Mouse (Mus musculus): ENCODE measurements around the gene Ncoa6. TPM values are rescaled to one million over a fixed set of nuclear protein-coding genes. Genes with fewer than 3 reads are reported as not detected.
A peak's percentile ranks its signal among the peaks of the same experiment; 100 is the strongest.
"Not testable (repeated sequence)": the region's sequence is repeated elsewhere in the genome, so short reads cannot be mapped to it uniquely, and the experiment has no call there.

The Ncoa6 gene
- 10 to 100 TPM; 10.8 to 14.2 TPM for polyA plus RNA-seq (2017; shearing (Covaris generic))

DNA sequence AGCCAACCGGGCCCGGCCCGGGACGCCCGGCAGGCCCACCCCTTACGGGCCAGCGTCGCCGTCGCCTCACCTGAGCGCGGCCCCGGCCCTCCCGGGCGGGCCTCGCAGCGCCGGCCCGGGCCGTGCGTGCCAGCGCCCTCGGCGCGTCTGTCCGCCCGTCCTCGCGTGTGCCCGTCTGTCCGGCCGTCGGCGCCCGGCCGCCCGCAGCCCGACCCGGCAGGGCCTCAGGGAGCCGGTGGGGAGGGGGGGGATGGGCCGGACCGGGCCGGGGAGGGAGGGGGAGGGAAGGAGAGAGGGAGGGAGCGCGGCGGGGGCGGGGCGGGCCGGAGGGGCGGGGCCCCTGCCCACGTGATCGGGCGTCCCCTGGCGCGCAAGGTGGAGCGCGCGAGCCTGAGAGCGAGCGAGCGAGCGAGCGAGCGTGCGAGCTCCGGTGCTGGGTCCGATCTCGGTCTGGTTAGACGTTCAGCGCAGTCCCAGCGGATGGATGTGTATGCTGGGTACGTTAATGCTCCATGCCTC, at the start of gene Ncoa6:
Gene Ncoa6 (minus strand): TSS at position 325 of the 519 bp plus-strand sequence.
- ATAC-seq: peak; percentile 80

DNA sequence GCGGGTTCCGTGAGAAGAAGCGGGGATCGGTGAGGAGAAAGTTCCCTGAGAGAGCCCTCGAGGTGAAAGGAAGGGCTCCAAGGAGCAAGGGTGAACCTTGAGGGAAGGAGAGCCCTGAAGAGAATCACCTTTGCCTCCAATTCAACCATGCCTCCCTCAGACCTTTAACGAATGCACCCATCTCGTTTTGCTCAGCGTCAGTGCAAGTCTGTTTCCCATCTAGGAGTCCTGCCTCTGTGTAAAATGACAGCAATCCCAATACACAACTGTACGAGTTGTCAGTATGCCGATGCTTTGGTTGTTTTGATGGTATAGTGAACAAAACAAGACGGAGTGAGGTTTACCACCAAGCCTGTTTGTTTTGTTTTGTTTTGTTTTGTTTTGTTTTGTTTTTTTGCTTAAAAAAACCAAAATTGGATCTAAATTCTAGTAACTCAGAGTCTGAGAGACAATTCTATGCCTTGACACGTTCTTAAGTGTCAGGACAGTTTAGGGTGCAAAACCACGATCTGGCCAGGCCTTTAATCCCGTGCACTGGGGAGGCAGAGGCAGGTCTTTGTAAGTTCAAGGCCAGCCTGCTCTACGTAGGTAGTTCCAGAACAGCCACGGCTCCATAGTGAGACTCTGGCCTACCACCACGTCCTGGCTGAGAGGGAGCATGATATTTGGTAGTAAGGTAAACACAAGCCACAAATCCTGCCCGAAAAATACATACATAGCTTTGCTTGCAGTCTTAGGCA, 45.0 kb upstream of the Ncoa6 start:
- ATAC-seq: no peak

DNA sequence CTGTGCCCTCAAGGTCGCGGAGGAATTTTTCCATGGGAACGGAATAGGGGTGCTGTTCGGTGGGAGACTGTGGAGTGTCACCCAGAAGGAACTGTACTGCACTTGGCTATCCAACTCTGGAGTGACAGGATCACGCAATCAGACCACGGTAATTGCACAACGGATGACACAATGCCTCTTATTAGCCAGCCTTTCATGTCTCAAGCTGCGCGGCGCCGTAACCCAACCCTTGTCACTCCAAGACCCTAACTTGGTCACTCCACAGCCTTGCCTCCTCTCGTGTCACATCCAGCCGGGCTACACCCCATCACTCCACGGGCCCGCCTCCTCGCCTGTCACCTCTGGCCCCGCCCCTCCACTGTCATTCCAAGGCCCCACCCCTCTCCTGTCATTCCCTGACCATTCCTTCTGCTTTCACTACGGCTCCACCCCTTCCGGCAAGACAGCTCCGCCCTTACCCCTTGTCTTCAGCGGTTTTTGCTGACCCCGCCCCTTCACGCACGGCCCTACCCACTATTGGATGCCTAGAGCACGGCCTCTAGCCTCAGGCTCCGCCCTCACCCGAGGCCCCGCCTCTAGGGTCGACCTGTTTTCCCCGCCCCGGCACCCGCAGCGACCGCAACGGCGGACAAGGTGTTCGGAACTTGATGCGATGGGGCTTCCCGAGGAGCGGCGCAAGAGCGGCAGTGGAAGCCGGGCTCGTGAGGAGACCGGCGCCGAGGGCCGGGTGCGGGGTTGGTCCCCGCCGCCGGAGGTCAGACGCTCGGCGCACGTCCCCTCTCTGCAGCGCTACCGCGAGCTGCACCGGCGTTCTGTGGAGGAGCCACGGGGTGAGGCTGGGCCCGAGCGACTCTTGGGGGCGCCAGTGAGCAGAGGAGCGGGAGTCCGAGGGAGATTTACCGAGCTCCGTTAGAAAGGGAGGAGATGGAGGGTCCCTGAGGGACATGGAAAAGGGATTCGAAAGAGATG, 44.0 kb upstream of the Ncoa6 start, which contains the start of the genes Acss2 and Ggt7:
Gene Acss2 (plus strand): TSS at position 494 of the 969 bp plus-strand sequence.
Gene Ggt7 (minus strand): TSS at position 783 of the 969 bp plus-strand sequence.
- ATAC-seq: peak; percentile 91

DNA sequence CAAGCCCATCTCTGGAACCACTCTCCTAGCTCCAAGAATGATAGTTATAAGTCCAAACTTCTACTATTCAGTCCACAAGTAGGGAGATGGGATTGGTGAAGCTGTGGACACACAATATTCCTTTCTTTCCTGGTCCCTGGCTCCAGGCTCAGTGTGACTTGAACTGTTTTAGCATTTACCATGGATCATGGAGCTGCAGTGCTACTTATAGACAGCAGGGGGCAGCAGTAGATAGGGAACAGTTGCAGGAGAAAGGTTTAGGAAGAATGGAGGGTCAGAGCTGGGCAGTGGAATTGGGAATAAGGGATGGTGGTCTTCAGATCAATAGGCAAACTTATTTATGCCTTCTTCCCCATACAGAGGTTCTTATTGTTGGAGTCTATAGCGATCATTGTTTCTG, 42.2 kb upstream of the Ncoa6 start:
- no peak for ATAC-seq

DNA sequence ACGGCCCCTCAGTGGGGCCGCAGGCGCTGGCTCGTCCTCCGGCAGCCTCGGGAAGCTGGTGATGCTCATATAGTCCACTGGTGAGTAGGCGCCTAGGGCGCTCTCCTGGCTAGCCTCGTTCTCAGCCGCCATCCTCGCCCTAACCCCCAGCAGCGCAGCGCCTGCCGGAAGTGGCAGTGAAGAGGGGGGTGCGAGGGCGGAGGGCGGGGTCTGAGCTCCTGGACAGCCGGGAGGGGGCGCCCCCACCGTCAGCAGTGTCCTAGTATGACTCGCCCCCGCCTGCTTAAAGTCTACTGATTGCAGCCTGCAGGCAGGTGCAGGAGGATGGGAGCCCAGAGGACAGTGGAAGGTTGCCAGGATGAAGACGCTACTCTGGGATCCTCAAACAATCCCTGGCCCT, 41.0 kb upstream of the Ncoa6 start:
- ATAC-seq: peak; percentile 49

DNA sequence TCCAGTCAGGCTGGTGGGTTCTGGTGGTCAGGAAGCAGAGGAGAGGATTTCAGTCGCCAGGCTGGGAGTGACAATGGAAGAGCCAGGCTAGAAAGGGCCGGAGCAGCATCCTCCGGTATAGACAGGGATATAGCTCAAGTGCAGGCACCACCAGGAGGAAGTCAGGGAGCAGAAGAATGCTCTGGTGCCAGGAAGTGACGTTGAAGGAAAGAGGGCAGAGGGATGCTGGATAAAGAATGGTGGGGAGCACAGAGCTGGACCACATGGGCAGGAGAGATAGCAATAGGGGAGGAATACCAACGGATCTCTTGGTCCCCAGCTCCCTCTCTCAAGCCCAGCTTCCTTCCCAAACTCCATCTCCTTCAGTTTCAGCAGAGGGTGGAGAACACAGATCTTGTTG, 39.8 kb upstream of the Ncoa6 start:
- no peak for ATAC-seq

DNA sequence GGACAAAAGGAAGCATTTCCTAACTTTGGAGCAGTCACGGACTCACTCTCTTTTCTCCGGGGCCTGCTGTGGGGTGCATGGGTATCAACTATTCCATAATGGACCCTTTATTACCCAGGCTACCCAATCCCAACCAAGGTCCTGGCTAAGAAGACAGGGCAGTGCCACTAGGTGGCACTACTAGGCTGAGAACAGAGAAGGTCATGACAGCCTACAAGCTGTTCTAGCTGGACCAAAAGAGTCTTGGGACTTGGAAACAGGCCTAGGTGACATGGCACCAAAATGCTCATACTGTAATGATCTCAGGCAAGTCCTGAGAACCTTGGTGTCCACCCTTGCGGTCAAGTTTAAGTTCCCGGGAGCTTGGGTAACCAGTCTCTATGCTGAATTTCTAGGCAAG, 38.8 kb upstream of the Ncoa6 start:
- peak; percentile 46 for ATAC-seq

DNA sequence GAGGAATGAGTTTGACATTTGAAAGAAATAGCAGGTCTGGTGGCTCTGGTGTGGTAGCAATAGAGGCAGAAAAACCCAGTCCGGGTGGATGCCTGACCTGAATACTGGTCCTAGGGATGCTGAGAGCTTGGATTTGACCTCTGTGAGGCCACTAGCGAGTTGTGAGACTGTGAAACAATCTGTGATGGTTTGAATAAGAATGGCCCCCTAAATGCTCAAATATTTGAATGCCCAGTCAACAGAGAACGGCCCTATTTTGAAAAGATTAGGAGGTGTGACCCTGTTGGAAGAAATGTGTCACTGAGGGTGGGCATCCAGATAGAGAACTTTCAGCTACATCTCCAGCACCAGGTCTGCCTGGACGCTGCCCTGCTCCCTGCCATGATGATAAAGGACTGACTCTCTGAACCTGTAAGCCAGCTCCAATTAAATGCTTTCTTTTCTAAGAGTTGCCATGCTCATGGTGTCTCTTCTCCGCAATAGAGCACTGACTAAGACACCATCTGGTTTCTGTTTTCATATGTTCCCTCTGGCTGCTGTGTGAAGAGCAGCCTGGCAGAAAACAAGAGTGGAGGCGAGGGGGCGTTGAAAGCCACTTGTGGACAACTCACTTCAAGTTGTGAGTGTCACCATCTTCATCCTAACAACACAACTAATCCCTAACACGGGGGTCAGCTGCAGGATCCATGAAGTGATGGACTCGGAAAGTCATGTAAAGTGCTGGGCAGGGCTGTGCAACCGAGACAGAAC, 34.2 kb upstream of the Ncoa6 start:
- ATAC-seq: no peak

DNA sequence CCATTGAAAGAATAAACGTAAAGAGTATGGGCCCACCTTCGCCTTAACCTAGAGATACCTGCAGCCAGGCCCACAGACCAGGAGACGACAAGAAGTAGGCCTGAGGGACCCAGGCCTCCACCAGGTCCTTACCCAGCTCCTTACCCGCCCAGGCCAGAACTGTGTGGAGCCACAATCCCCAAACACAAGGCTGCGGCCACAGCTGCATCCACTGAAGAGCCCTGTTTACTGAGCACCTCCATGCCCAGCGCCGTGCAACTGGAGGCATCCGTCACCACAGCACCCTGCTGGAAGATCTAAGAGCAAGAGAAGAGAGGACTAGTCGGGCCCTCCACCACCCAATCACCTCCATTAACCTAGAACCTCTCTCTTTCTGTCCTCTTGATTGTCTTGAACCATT, 32.1 kb upstream of the Ncoa6 start:
- ATAC-seq: no peak

DNA sequence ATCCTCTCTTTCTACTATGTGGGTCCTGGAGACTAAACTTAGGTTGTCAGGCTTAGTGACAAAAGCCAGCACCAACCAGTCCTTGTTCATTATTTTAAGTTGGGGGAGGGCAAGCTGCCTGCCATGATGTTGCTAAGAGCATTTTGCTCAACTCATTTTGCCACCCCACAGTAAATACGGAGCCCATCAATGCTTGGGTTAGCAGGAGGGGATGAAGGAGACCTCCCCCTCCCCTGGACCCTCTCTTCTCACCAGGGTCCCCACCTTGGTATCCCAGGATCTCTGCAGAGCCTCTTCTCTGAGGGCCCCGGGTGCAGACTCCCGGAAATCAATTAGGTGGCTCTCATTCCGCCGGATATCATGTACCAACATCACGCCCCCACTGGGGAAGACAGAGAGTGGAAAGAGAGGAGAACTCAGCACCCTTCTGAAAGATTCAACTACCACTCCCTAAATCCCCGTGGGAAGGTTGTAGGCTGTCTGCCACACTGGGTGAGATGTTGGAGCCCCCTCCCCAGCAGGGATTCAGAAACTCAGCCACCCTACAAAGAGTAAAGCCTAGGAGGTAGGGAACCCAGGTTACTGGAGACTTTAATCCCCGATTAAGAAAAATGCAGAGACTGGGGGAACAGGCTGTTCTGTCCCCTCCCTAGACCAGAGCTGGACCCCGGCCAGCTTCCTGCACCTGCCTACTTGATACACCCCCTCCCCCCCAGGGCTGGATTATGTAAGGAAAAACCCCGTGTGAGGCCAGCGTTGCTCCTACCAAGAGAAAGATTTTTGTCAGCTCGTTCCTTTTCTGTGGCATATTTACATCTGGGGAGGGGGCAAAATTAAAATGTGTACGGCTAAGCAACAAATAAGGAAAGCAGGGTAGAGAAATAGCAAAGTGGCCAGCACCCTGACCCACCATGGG, 31.0 kb upstream of the Ncoa6 start:
- ATAC-seq: no peak

DNA sequence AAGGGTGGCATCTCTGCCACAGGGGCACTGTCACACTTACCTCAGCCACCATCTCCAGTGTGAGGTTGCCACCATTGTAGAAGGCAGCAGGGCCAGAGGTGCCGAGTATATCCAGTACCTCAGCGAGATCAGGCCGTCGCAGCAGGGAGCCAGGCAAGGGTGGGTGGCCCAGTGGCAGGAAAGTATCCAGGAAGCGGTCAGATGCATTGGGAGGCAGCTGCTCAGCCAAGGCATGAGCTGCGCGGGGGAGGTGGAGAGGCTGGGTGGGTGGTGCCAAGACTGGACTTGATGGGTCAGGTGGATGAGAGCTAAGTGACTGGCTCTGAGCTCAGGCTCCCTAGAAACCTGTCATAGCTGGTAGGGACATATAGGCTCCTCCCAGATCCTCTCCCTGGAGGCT, 28.9 kb upstream of the Ncoa6 start:
- no peak for ATAC-seq

DNA sequence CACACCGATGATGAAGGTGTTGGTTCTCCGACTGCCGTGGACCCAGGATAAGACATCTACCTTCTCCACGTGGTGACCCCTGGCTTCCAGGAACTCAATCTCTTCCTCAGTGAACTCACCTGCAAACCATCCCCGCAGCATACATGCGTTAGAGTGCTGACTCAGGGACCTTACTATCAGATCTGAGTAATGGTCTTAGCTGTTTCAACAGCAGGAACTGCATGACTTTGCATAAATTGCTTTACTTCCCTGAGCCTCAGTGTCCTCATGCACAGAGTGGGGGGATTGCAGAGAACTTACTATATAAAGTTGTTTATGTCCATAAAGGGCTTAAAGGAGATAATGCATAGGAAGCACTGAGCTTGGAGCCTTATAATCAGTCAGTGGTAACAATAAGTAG, 17.3 kb upstream of the Ncoa6 start:
- no peak for ATAC-seq

DNA sequence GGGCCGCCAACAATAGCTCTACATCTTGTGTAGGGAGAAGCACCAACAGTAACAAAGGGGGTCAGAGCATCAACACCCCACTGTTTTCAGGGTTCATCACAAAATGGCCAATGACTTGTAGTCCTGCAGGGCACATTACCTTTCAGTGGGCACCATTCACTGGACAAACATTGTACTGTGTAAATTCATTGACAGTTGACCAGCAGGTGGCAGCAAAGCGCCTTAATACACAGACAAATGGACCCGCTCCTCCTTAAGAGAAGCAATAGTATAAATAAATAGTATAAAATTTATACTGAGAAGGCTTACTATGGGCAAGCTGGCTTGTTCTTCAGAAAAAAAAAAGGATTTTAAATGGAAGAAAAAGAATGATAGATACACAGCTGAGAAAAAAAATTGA, 8.3 kb upstream of the Ncoa6 start:
- ATAC-seq: no peak

DNA sequence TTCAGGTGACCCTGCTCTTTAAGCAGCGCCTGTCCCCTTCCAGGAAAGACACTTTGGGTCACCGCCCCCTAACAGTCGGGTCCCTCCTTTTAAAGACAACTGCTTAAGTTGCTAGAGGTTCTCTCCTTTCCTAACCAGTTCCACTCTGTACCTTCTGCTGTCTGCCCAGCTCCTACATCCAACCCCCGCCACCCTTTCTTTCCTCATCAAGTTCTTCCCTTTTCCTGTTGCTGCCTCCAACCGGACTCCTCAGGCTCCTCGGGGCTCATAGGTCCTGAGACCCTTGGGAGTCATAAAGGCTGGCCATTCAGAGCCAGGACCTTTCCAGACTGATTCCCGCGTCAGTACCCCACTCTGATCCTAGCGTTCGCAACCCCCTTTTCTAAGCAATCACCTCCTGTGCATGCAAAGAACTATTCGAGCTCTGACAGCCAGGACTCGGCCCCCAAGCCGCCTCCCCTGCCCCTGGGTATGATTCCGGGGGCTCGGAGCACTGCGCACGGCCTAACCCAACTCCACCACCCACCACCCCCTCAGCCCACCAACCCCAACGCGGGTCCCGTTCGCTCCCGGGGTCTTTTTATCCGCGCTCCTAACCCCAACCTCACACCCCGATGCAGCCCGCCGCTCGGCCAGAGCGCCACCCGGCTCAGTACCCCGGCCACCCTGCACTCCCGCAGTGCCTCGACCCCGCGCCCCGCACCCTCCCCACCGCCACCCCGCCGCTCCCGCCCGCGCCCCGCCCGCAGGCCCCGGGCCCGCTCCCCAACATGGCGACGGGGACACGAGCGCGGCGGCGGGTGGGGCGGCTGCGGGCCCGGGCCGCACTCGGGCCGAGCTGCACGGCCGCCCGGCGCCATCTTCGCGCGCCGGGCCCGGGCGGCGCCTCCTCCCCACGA, 774 bp downstream of the Ncoa6 start:
- ATAC-seq: peak; percentile 50

DNA sequence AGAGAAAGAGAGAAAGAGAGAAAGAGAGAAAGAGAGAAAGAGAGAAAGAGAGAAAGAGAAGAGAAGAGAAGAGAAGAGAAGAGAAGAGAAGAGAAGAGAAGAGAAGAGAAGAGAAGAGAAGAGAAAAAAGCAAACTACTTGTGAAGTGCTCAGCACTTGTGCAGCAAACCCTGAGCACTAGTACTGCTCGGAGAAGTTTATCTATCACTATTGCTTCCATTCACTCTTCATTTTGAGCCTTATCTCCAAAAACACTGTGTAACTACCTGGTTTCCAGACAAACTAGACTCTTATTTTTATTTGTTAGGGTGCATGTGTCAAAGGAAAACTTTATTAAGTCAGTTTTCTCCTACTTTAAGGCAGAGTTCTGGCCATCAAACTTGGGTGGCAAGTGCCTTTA, 6.8 kb downstream of the Ncoa6 start:
- ATAC-seq: no peak

DNA sequence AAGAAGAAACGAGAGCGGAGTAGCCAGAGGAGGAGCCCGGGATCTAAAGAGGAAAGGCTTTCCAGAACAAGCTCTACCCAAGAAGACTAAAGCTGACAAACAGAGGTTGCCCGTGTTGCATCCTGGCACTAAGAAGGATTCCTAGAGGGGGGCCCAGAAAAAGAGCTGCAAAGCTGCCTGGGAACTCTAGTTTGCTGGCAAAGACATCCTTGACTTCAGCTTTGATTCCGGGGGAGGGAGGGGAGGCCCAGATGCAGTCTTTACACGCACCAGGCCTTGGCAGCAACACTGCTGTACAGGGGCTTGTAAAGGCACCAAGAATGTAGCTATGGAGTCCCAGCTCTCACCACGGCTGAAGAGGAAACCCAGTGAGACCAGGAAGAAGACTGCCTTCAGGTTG, 20.1 kb downstream of the Ncoa6 start:
- no peak for ATAC-seq

DNA sequence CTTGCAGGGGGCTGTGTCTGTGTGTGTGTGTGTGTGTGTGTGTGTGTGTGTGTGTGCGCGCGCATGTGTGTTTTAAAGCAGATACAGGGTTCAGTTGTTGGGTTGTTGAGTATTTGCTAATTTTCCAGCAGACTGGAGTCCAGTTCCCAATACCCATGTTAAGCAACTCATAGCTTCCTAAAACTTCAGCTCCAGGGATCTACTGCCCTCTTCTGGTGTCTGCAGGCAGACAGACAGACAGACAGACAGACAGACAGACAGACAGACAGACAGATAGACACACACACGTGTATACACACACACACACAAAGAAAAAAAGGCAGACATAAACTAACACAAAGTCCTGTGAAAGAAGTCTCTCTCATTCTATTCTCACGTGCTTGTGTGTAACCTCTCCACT, 22.4 kb downstream of the Ncoa6 start:
- ATAC-seq: no peak

DNA sequence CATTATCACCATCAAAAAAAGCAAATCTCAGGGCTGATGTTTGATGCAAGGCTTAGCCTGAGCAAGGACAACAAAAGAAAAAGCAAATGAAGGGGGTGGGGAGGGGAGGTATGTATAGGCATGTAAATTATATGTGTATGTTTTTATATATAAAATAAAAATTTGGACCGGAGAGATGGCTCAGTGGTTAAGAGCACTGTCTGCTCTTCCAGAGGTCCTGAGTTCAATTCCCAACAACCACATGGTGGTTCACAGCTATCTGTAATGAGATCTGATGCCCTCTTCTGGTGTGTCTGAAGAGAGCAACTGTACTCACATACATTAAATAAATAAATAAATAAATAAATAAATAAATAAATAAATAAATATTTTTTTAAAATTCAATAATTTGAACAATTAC, 25.8 kb downstream of the Ncoa6 start:
- not testable (repeated sequence) for ATAC-seq

DNA sequence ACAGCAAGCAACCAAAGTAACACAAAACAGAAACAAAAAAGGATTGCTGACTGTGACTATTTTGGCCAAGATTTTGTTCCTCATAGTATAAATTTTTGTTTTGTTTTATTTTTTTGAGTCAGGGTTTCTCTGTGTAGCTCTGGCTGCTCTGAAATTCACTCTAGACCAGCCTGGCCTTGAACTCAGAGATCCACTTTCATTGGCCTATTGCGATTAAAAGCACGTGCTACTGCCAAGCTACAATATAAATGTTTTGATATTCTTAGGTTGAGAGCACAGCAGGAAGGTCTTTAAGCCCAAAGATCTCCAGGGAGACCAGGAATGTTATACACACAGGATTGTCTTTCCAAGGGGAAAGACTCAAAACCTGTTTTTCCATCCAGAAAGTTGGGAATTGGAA, 30.2 kb downstream of the Ncoa6 start:
- no peak for ATAC-seq

DNA sequence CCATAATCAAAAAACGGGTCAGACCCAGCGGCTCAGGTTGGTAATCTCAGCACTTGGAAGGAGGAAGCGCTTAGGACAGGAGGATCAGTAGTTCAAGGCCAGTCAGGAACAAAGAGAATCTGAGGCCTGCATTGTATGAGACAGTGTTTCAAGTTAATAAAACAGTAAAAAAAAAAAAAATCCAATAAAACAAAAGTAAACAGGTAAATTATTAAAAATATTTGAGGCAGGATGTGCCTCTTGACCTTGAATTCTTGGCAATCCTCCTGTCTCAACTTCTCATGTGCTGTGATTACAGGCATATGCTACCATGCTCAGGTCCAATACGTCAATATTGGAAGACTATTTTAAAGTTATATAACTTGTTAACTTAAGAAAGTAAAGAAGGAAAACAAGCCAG, 30.8 kb downstream of the Ncoa6 start:
- no peak for ATAC-seq
